Mouse (Mus musculus) liver, embryonic 14.5 days (tissue): ENCODE results near the gene Stk40.

Experiments used
- CTCF ChIP-seq: IDR thresholded peaks from 2 replicates; pipeline ENCODE4 v1.5.1; 2016; ENCODE audit warnings: antibody characterized with exemption, low read depth, control low read depth
- EP300 ChIP-seq: IDR thresholded peaks from 2 replicates; pipeline ENCODE4 v1.6.1; 2016; ENCODE audit warnings: antibody characterized with exemption, low read depth

DNA sequence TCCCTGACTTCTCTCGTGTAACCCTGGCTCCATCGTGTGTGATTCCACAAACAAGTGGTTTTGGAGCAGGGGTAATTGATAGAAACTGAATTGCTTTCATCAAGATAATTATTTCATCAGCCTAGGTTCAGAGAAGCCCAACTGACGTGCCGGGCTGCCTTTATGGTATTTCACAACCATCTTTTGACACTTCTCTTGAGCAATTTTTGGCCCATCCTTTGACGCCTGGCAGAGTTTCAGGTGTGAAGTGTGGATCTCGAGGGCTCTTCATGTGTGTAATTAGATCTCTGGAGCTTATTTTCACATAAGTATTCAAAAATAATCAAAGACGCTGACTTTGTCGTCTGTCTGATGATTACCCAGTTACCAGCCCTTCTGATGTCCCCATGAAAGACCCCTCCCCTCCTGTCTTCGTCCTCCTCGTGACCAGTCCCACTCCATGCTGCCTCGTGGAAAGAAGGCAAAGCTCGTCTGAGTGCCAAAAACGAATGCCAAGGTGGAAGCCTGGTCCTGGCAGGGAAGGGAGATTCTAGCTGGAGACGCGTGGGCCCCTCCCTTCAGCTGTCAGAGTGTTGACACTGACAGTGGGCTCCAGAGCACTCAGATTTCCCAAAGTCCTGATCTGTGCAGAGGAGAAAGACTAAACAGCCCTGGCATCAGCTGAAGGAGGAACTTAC, 36.2 kb upstream of the Stk40 start:
- TF ChIP-seq CTCF (no peak), EP300 (no peak)
